ENCODE assay signal across 15 mouse cellular contexts in genomic region chr7:80918982-80919646, GRCm38 (mm10). TPM values are rescaled to one million over a fixed set of nuclear protein-coding genes. Genes with fewer than 3 reads are reported as not detected.
DNase-seq lines count a peak whose midpoint lies in the region; ATAC-seq lines count a peak whose summit lies in the region.
"Had no signal": no experiment of that assay in that cellular context is flagged by ENCODE, and none has a peak within 500 bp of the region (broad histone marks: within the 10 kb centered on the region; RNA-seq: fewer than 3 reads in every experiment).

No protein-coding gene starts in this region.

- no peaks in the 10 kb centered on the region for H3K9me3 ChIP-seq in liver, embryonic 11.5 days (ENCODE audit: control insufficient read depth, low read length)
- H3K9me3 ChIP-seq: embryonic facial prominence, embryonic 10.5 days; forebrain, embryonic 13.5 days; limb, embryonic 13.5 days had no signal

- no peak overlapping the region for H3K4me3 ChIP-seq in liver, embryonic 11.5 days (ENCODE audit: low read depth, low read length)
- H3K4me3 ChIP-seq: embryonic facial prominence, embryonic 10.5 days; forebrain, embryonic 13.5 days; limb, embryonic 13.5 days had no signal

- 0 out of 2 replicates have a peak overlapping the region, but pooled peaks have one; percentile 4 for H3K4me2 ChIP-seq in liver, embryonic 11.5 days
- H3K4me2 ChIP-seq: forebrain, embryonic 13.5 days; limb, embryonic 13.5 days had no signal

- no peaks in the 10 kb centered on the region for H3K27me3 ChIP-seq in liver, embryonic 11.5 days (replicated peaks; ENCODE audit: control insufficient read depth, insufficient read depth, low read length)
- no peaks in the 10 kb centered on the region for H3K27me3 ChIP-seq in splenic B cell, adult 2 months (ENCODE audit: control insufficient read depth, insufficient read depth, low read length, poor library complexity, severe bottlenecking)
- H3K27me3 ChIP-seq: forebrain, embryonic 13.5 days; limb, embryonic 13.5 days had no signal

- H3K4me1 ChIP-seq in liver, embryonic 11.5 days (replicated peaks; ENCODE audit: control insufficient read depth, insufficient read depth, low read length), result no peaks in the 10 kb centered on the region
- H3K4me1 ChIP-seq: embryonic facial prominence, embryonic 10.5 days; forebrain, embryonic 13.5 days; limb, embryonic 13.5 days had no signal

- no peak for ATAC-seq in liver, embryonic 11.5 days (replicated peaks; ENCODE audit: low FRiP score)
- ATAC-seq: forebrain, embryonic 13.5 days had no signal

- peaks cover 31% of the 10 kb centered on the region for H3K36me3 ChIP-seq in liver, embryonic 11.5 days (ENCODE audit: control insufficient read depth, insufficient read depth, low read length)
- peaks cover 11% of the 10 kb centered on the region for H3K36me3 ChIP-seq in splenic B cell, adult 2 months (ENCODE audit: control insufficient read depth, insufficient read depth, low read length, poor library complexity, severe bottlenecking)

- WGBS in liver, embryonic 11.5 days, result 46% methylated on average over 8 of the region's 8 CpGs

- no peak overlapping the region for H3K27ac ChIP-seq in liver, embryonic 11.5 days (ENCODE audit: low read depth, low read length)
- H3K27ac ChIP-seq: embryonic facial prominence, embryonic 10.5 days; forebrain, embryonic 13.5 days; limb, embryonic 13.5 days had no signal

- H3K9ac ChIP-seq in liver, embryonic 11.5 days (ENCODE audit: low read depth, low read length), result no peak overlapping the region
- H3K9ac ChIP-seq: forebrain, embryonic 13.5 days; limb, embryonic 13.5 days had no signal

- intact Hi-C loops in gastrocnemius, postnatal 14 days (cut with DNase I; ENCODE audit: low total_unique reads), result no loop called here

- peak; percentile 58 to 64 for DNase-seq in B cell, adult 2 months
- peak; percentile 47 for DNase-seq in T-cell, adult 2 months (ENCODE audit: low spot score)
- no peak for DNase-seq in liver, embryonic 11.5 days (ENCODE audit: low spot score)
- peak; percentile 58 for DNase-seq in splenic B cell, adult 2 months (ENCODE audit: low read depth, low spot score)
- no peak for DNase-seq in ovary, adult 18-20 months (ENCODE audit: low spot score)
- DNase-seq in gastrocnemius, postnatal 14 days, result no peak
- no peak for DNase-seq in MN1 (ENCODE audit: low spot score)
- DNase-seq in embryo, embryonic 9.5 days (ENCODE audit: extremely low spot score), result no peak
- DNase-seq: heart, postnatal 14 days; kidney, adult 11 months; lung, postnatal 4 days; right cerebral cortex, adult 18-20 months had no signal

RNA-seq across cellular contexts. Expression of gene Nmb, which starts 14.2 kb away (rescaled TPM):
- 2.4 and 3.4 TPM in 2 replicates for polyA plus RNA-seq in liver, embryonic 11.5 days (2014; fragmentation: Nextera tagmentation; extraction: Ambion mirVana)
- total RNA-seq in gastrocnemius, postnatal 14 days (2021), result 1 to 10 TPM; 1.7 to 4.5 TPM

RNA-seq across cellular contexts. Expression of gene Wdr73, which starts 18.0 kb away (rescaled TPM):
- 42.8 and 44.0 TPM in 2 replicates for polyA plus RNA-seq in liver, embryonic 11.5 days (2014; fragmentation: Nextera tagmentation; extraction: Ambion mirVana)
- total RNA-seq in gastrocnemius, postnatal 14 days (2021), result 1 to 10 TPM; 3.7 to 4.1 TPM

RNA-seq across cellular contexts. Expression of gene Sec11a, which starts 28.5 kb away (rescaled TPM):
- polyA plus RNA-seq in liver, embryonic 11.5 days (2014; fragmentation: Nextera tagmentation; extraction: Ambion mirVana), result 180 and 200 TPM in 2 replicates
- 10 to 100 TPM; 30.9 to 37.2 TPM for total RNA-seq in gastrocnemius, postnatal 14 days (2021)

RNA-seq across cellular contexts. Expression of gene Zscan2, which starts 58.4 kb away (rescaled TPM):
- 1.0 and 1.4 TPM in 2 replicates for polyA plus RNA-seq in liver, embryonic 11.5 days (2014; fragmentation: Nextera tagmentation; extraction: Ambion mirVana)
- total RNA-seq in gastrocnemius, postnatal 14 days (2021), result 1 to 10 TPM; 1.5 to 2.8 TPM

Comparison
In these comparisons a context has a peak if more than half of its experiments do, and no peak if none do; other contexts are left out.
1. DNase-seq: peak in B cell, adult 2 months (2 of 2), T-cell, adult 2 months (single experiment) and splenic B cell, adult 2 months (single experiment); none in liver, embryonic 11.5 days (single experiment), ovary, adult 18-20 months (single experiment), gastrocnemius, postnatal 14 days (single experiment), MN1 (single experiment) and embryo, embryonic 9.5 days (single experiment).